Mouse (Mus musculus) E14TG2a.4 (cell line): ENCODE results near the gene 9430097D07Rik.

ENCODE experiments used
- CTCF ChIP-seq: conservative IDR thresholded peaks from 2 replicates; pipeline ENCODE4 v1.5.1; 2014; ENCODE audit warnings: low read length
- NANOG ChIP-seq: IDR thresholded peaks from 2 replicates; pipeline ENCODE4 v1.6.1; 2014; ENCODE audit warnings: borderline replicate concordance, low read length, mixed read lengths
- POU5F1 ChIP-seq: IDR thresholded peaks from 2 replicates; pipeline ENCODE4 v1.6.1; 2014; ENCODE audit warnings: low read length, borderline replicate concordance

DNA sequence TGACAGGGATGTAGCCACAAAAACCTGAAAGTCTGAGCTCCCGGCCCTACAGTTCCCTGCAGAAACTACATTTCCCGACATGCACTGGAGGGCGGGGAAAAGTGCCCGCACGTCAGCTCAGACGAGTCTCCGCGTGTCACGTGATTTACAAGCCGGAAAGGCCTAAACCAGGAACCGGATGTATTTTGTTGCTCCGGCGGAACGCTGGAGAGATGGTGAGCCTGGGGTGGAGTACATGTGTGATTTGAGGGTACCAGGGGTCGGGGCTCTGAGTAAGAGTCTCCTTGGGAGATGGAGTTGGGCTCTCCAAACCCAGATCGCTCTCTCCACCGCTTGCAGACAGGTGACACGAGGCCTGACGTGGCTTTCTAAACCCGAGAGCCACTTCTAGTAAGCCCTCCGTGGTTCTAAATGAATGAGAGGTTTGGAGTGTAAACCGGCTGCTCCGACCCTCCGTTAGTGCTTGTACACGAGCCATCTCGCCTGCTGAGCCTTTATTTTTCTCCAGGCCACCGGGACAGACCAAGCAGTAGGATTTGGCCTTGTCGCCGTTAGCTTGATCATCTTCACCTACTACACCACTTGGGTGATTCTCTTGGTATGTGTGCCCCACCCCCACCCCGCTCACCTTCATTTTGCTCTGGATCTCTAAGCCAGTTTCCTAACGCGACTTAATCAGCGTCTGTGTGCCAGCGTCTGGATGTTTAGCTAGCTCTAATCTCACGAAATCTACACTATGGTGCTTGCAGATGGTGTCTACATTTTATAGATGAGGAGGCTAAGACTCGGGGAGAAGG, 4.6 kb downstream of the 9430097D07Rik start, which contains the start of gene Dpm2:
- TF ChIP-seq CTCF = no peak
- no peak for TF ChIP-seq NANOG
- no peak for TF ChIP-seq POU5F1
